Mouse (Mus musculus) c-Kit-positive CD71-positive TER-119-negative erythroid progenitor cells, embryonic 14.5 days (primary cell): ENCODE results near the gene Gpc6.
"Not testable (repeated sequence)": the region's sequence is repeated elsewhere in the genome, so short reads cannot be mapped to it uniquely, and the experiment has no call there.

ENCODE experiments used
- DNase-seq: peaks from one replicate; pipeline ENCODE4 v3.0.0-alpha.2; 2013; ENCODE audit warnings: low read depth

The Gpc6 gene

DNA sequence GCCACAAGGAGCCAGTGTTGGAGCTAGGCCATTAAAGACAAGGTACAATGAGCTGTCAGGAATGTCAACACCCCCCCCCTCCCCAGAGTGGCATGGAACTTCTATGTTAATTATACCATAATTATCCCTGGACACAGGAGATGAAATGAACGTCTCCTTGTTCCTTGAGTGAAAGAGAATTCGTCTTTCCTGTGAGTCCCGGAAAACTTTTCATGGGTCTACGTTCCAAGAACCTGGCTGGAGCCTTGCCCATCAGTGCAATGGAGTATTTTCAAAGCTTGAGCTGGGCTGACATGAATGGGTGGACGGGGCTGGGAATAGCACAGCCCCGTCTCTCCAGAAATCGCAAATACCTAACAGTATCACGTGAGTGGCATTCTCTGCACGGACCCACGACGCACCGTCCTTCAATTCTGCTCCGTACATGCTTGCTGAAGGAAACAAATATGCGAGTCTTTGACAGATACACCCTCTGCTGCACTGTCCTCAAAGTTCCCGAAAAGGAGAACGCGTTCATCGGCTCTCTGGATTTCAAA lies 444.3 kb downstream of the Gpc6 start:
- DNase-seq: no peak

DNA sequence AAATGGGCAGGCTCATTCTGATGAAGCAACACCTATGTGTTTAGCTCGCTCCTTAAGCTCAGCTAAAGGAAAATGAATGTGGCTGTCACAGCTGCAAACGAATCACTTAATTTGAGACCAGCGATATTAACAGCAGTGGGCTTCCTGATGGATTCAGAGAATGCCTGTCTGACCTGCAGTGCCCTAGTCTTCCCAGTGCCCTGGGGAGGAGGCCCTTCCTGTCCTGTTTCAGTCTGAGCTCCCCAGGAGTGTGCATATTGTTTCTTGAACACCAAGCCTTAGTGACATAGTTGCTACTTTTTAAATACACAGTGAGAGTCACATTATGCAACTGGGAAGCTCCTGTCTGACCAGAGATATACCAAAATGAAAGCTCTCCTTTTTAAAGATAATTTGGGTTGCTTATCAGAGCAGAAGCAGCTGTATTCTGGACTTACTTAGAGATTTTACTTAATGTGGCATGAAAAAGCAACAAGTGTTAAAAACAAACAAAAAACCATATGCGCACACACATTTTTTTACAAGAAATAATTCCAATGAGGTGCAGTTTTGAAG lies 451.8 kb downstream of the Gpc6 start:
- no peak for DNase-seq

DNA sequence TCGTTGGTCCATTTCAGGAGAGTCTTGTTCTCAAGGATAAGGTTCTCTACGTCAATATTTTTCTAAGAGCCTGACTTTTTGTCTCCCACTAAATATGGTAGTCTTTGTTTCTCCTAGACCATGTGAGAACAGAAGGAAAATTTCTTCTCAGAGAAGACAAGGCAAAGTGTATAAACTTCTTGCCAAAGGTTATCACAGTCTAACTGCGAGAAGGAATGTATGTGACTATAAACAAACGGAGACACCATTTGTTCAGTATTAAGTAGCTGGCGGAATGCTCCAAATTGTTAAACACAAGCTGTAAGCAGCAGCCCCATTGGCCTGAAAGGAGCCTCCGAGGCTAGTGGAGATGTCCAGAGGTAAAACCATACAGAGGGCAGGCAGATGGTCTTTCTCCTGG lies 454.9 kb downstream of the Gpc6 start:
- no peak for DNase-seq

DNA sequence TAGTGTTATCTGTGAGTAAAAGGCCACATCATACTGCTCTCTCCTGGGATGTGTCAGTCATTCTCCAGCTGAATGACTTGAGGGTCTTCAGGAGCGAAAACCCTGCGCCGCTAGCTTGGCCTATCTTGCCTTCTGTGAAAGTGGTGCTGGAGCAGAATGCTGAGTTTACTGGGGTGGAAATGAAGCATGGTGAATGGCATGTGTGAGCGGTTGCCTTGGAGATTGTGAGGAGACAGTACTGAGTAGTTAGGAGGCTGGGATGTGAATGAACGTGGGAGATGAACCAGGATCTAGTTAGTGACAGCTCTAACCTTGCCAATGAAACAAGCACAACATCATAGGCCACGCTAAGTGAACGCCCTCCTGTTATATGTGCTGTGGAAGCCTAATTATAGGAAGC lies 458.1 kb downstream of the Gpc6 start:
- no peak for DNase-seq

DNA sequence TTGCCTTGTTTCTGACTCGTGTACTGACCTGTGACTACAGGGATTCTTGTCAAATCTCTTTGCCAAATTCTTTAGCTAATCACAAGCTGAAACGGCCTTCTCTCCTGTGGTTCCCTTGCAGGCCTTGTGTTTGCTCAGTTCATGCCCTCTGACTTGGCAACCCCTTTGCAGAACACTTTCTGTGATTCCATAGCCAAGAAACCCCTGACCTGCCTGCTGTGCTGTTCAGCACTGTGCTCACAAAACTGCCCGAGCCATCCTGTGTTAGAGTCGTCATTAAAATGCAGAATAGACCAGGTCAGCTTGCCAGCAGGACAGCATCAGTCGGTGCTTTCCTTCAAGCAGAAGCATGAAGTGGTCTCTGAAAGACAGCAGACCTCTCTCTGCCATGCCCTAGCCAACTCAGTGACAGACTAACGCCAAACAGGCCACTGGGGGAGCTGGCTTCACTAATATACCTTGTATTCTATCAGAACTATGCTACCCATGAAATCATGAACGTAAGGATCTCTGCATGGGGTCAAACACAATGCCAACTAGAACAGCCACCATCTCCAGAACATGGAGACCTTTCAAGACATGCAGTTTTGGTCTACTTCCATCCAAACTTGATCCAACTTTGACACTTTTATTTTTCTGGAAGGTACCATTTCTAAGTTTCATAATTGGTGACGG lies 459.1 kb downstream of the Gpc6 start:
- DNase-seq: no peak

DNA sequence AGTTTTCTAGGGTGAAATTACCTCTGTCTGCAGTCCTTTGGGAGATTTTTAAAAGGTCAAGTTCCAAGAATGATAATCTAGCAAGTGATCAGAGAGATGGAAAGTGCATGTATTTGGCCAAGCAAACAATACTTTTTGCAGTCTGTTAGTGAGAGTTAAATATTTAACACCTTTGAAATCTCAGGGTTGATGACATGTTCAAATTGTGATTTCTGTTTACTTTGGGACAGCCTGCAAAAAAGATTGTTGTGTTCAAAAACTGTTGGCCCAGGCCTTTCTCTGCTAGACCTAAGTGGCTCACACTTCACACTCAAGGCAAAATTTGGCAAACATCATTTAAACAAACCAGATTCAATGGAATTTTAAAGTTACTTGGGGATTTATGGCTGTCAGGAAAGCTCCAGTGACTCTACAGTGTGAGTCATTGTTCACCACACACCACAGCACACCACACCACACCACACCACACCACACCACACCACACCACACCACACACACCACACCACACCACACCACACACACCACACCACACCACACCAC lies 460.7 kb downstream of the Gpc6 start:
- no peak for DNase-seq

- DNase-seq: no peak
These were observed 465.7 kb downstream of the Gpc6 start for GRCm38 (mm10) chr14:117390794-117391320.

- DNase-seq: no peak
These were observed 466.3 kb downstream of the Gpc6 start for GRCm38 (mm10) chr14:117391412-117391811.

DNA sequence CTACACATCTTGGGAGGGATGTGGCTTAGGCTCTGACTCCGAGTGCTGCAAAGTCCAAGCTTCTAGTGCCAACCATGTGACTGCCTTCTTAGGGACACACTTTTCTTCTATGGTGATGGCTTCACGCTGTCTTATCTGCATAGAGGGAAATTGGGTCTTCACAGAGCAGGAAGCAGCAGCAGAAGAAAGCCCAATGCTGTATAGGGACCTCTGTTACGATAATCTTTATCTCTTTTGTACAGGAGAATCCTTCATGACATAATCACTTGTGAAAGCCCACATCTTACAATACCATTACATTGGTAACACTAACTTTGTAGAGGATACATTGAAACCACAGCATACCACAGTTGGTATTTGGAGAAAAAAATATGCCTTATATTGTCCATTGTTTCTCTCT lies 472.1 kb downstream of the Gpc6 start:
- DNase-seq: no peak

GRCm38 (mm10) chr14:117407824-117408524 lies 482.9 kb downstream of the Gpc6 start:
- no peak for DNase-seq

GRCm38 (mm10) chr14:117408525-117408835 lies 483.4 kb downstream of the Gpc6 start:
- DNase-seq: no peak

GRCm38 (mm10) chr14:117409778-117410177 lies 484.7 kb downstream of the Gpc6 start:
- DNase-seq: no peak

GRCm38 (mm10) chr14:117410511-117410910 lies 485.4 kb downstream of the Gpc6 start:
- DNase-seq: no peak

DNA sequence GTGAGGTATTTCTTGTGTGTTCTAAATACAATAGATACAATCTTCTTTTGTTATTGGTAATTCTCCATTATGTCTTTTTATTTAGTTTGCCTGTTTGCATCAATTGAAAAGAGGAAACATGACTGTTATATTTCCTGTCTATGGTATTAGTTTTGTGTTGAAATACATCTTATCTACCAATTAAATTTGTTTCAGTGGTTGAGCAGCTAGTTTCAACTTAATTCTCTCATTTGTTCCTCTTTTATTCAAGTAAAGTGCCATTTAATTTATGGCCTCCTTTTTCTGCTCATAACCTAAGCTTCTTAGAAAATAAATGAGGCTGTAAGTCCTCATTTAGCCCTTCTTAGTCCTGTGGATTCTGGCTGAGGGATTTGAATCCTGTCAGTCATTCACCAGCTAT lies 489.9 kb downstream of the Gpc6 start:
- no peak for DNase-seq

GRCm38 (mm10) chr14:117419561-117420218 lies 494.6 kb downstream of the Gpc6 start:
- no peak for DNase-seq

DNA sequence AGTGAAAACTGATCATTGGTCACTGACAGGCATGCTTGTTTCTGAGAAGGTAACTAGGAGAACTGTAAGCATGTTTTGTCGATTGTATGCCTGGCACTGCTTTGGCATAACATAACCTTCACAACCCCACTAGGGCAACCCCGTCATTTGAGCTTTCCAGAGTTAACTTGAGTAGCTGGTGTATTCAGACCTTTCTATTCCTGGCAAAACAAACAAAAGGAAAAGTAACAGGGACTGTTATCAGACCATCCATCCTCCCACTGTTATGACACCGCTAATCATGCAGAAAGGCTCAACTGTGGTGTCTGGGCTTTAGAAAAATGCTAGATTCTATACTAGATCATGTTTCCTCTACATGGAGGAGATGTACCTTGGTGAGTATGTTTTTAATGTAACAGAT lies 496.1 kb downstream of the Gpc6 start:
- no peak for DNase-seq

GRCm38 (mm10) chr14:117426116-117426515 lies 501.0 kb downstream of the Gpc6 start:
- no peak for DNase-seq

GRCm38 (mm10) chr14:117427776-117428175 lies 502.7 kb downstream of the Gpc6 start:
- DNase-seq: no peak

DNA sequence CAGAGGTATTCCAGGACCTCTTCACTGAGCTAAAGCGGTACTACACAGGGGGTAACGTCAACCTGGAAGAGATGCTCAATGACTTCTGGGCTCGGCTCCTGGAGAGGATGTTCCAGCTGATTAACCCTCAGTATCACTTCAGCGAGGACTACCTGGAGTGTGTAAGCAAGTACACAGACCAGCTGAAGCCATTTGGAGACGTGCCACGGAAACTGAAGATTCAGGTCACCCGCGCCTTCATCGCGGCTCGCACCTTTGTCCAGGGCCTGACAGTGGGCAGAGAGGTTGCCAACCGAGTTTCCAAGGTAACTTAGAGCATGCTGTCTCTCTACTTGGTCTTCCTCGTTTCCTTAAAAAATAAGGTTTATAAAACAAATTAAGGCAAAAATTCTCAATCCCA lies 510.6 kb downstream of the Gpc6 start:
- DNase-seq: no peak

DNA sequence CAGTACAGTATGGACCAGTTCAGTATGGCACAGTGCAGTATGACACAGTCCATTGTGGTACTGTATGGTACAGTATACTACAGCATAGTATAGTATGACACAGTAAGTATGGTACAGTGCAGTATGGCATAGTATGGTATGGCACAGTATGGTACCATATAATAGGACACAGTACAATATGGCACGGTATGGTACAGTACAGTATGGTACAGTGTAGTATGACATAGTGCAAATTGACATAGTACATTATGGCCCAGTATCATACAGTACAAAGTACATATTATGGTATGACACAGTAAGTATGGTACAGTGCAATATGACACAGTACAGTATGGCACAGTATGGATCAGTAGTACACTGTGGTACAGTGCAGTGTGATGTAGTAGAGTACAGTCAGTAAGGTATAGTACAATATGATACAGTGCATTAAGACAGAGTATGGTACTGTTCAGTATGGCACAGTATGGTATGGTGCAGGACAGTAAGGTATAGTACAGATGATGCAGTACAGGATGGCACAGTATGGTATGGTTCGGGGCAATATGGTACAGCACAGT lies 521.6 kb downstream of the Gpc6 start:
- not testable (repeated sequence) for DNase-seq

DNA sequence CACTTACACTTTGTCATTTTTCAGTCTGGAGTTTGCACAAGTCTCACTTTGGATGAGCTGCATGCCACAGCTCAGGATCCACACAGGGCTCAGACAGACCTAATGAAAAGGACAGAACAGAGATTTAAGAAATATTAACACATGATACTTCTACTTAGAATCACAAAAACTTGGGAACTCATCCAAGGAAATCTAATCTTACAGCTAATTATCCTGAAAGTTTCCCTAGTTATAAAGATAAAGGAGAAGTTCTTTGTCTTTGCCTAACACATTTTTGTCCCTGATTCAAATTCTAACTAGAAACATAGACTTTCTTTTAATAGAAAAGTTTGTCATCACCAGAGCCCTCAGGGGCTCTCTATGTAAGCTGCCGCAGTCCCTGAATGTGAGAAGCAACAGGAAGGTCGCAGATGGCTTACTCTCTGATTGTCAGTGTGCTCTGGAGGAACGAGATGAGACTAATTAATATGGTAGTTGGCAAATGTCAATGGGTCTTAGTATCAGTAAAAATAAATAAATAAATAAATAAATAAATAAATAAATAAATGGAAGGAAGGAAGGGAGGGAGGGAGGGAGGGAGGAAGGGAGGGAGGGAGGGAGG lies 526.4 kb downstream of the Gpc6 start:
- DNase-seq: no peak

DNA sequence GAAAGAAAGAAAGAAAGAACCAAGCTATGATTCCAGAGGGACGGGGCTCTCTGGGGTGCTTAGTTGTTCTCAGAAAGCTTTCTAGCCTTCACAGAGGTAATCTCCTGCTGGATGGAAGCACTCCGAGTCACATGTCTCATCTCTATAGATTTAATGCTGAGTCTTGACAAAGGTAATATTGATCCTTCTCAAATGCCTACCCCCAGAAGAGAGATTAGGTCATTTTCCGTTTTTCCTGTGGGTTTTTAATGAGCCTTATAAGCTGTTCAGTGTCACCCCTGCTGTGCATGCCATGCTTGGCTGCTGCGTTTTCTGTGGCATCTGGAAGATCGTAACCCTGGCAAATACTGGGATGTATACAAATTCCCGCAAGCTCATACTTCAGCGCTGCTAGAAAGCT lies 527.0 kb downstream of the Gpc6 start:
- no peak for DNase-seq
